Mouse (Mus musculus): Measurements from ENCODE around the gene Gm17606. TPM values are rescaled to one million over a fixed set of nuclear protein-coding genes. Genes with fewer than 3 reads are reported as not detected.

The Gm17606 gene
- not detected in 2 replicates for polyA plus RNA-seq (2014; fragmentation: Nextera tagmentation; extraction: Ambion mirVana)

- Histone ChIP-seq H3K36me3 (ENCODE audit: insufficient read depth) (peaks cover 74% of the 10 kb centered on the region), H3K27me3 (ENCODE audit: insufficient read depth, low read length) (no peaks in the 10 kb centered on the region), H3K4me1 (ENCODE audit: insufficient read depth) (peaks cover 5% of the 10 kb centered on the region), H3K4me3 (ENCODE audit: low read depth, low read length) (peak within 1 kb of the TSS; percentile 73), H3K9ac (peak within 1 kb of the TSS; percentile 83), H3K4me2 (peak within 1 kb of the TSS; percentile 100), H3K9me3 (ENCODE audit: low read depth, low read length) (no peaks in the 10 kb centered on the region), H3K27ac (ENCODE audit: low read depth) (peak within 1 kb of the TSS; percentile 80; the same call in 1 of the 2 replicates)
- no peak for TF ChIP-seq CTCF (IDR thresholded peaks at IDR 0.05; ENCODE audit: low read depth)
- DNase-seq: no peak
- under 1% methylated on average over 28 of the region's 28 CpGs for WGBS
- ATAC-seq (ENCODE audit: insufficient read depth): peak; percentile 19; the same call in 1 of the 2 replicates
These were observed at the start of gene Gm17606 for GRCm38 (mm10) chr14:54640946-54641304. TSS of gene Gm17606 (plus strand) at chr14:54640952.

GRCm38 (mm10) chr14:54591056-54591455 lies 49.7 kb upstream of the Gm17606 start:
- H3K36me3 ChIP-seq (ENCODE audit: insufficient read depth): peaks cover 27% of the 10 kb centered on the region
- H3K9me3 ChIP-seq (ENCODE audit: low read depth, low read length): no peaks in the 10 kb centered on the region
- ATAC-seq (ENCODE audit: insufficient read depth) (no peak), DNase-seq (no peak)
- H3K27me3 ChIP-seq (ENCODE audit: insufficient read depth, low read length): no peaks in the 10 kb centered on the region
- H3K9ac ChIP-seq: no peak overlapping the region
- 90% methylated on average over 16 of the region's 16 CpGs for WGBS
- H3K4me3 ChIP-seq (ENCODE audit: low read depth, low read length): no peak overlapping the region
- H3K27ac ChIP-seq (ENCODE audit: low read depth): no peak overlapping the region
- H3K4me1 ChIP-seq (ENCODE audit: insufficient read depth): no peaks in the 10 kb centered on the region
- H3K4me2 ChIP-seq: no peak overlapping the region
- no peak for TF ChIP-seq CTCF (IDR thresholded peaks at IDR 0.05; ENCODE audit: low read depth)

GRCm38 (mm10) chr14:54592319-54592934 lies 48.3 kb upstream of the Gm17606 start:
- Histone ChIP-seq H3K27ac (ENCODE audit: low read depth) (peak overlapping the region; percentile 54; the same call in 1 of the 2 replicates), H3K4me1 (ENCODE audit: insufficient read depth) (no peaks in the 10 kb centered on the region), H3K9me3 (ENCODE audit: low read depth, low read length) (no peaks in the 10 kb centered on the region), H3K27me3 (ENCODE audit: insufficient read depth, low read length) (no peaks in the 10 kb centered on the region), H3K4me2 (no peak overlapping the region), H3K36me3 (ENCODE audit: insufficient read depth) (peaks cover 27% of the 10 kb centered on the region), H3K4me3 (ENCODE audit: low read depth, low read length) (no peak overlapping the region), H3K9ac (no peak overlapping the region)
- DNase-seq: peak; percentile 33
- peak; percentile 58; the same call in 1 of the 2 replicates for ATAC-seq (ENCODE audit: insufficient read depth)
- no peak for TF ChIP-seq CTCF (IDR thresholded peaks at IDR 0.05; ENCODE audit: low read depth)
- 55% methylated on average over 10 of the region's 10 CpGs for WGBS

- WGBS: 83% methylated on average over 3 of the region's 3 CpGs
- H3K4me3 ChIP-seq (ENCODE audit: low read depth, low read length): no peak overlapping the region
- DNase-seq: no peak
- no peak overlapping the region for H3K4me2 ChIP-seq
- no peaks in the 10 kb centered on the region for H3K4me1 ChIP-seq (ENCODE audit: insufficient read depth)
- peak; percentile 40 for TF ChIP-seq CTCF (IDR thresholded peaks at IDR 0.05; ENCODE audit: low read depth)
- no peaks in the 10 kb centered on the region for H3K9me3 ChIP-seq (ENCODE audit: low read depth, low read length)
- no peak overlapping the region for H3K9ac ChIP-seq
- peaks cover 27% of the 10 kb centered on the region for H3K36me3 ChIP-seq (ENCODE audit: insufficient read depth)
- ATAC-seq (ENCODE audit: insufficient read depth): no peak
- H3K27ac ChIP-seq (ENCODE audit: low read depth): no peak overlapping the region
- H3K27me3 ChIP-seq (ENCODE audit: insufficient read depth, low read length): no peaks in the 10 kb centered on the region
These were observed 46.7 kb upstream of the Gm17606 start for GRCm38 (mm10) chr14:54594055-54594454.

- H3K9ac ChIP-seq: no peak overlapping the region
- ATAC-seq (ENCODE audit: insufficient read depth): no peak
- 64% methylated on average over 28 of the region's 28 CpGs for WGBS
- no peak overlapping the region for H3K4me3 ChIP-seq (ENCODE audit: low read depth, low read length)
- DNase-seq: no peak
- H3K36me3 ChIP-seq (ENCODE audit: insufficient read depth): peaks cover 27% of the 10 kb centered on the region
- TF ChIP-seq CTCF (IDR thresholded peaks at IDR 0.05; ENCODE audit: low read depth): no peak
- no peaks in the 10 kb centered on the region for H3K27me3 ChIP-seq (ENCODE audit: insufficient read depth, low read length)
- no peak overlapping the region for H3K27ac ChIP-seq (ENCODE audit: low read depth)
- H3K9me3 ChIP-seq (ENCODE audit: low read depth, low read length): no peaks in the 10 kb centered on the region
- H3K4me1 ChIP-seq (ENCODE audit: insufficient read depth): no peaks in the 10 kb centered on the region
- H3K4me2 ChIP-seq: no peak overlapping the region
These were observed 45.9 kb upstream of the Gm17606 start for GRCm38 (mm10) chr14:54594631-54595414.

- no peaks in the 10 kb centered on the region for H3K27me3 ChIP-seq (ENCODE audit: insufficient read depth, low read length)
- no peak for ATAC-seq (ENCODE audit: insufficient read depth)
- H3K36me3 ChIP-seq (ENCODE audit: insufficient read depth): peaks cover 15% of the 10 kb centered on the region; the same call in 1 of the 2 replicates
These were observed 43.7 kb upstream of the Gm17606 start for GRCm38 (mm10) chr14:54597084-54597483.

GRCm38 (mm10) chr14:54601601-54602000 lies 39.2 kb upstream of the Gm17606 start:
- TF ChIP-seq CTCF (IDR thresholded peaks at IDR 0.05; ENCODE audit: low read depth): no peak
- DNase-seq (no peak), ATAC-seq (ENCODE audit: insufficient read depth) (no peak)
- H3K27ac ChIP-seq (ENCODE audit: low read depth): no peak overlapping the region
- H3K4me3 ChIP-seq (ENCODE audit: low read depth, low read length): no peak overlapping the region
- no peaks in the 10 kb centered on the region for H3K27me3 ChIP-seq (ENCODE audit: insufficient read depth, low read length)
- H3K4me1 ChIP-seq (ENCODE audit: insufficient read depth): peaks cover 10% of the 10 kb centered on the region
- H3K4me2 ChIP-seq: no peak overlapping the region
- no peaks in the 10 kb centered on the region for H3K9me3 ChIP-seq (ENCODE audit: low read depth, low read length)
- WGBS: 22% methylated on average over 2 of the region's 2 CpGs
- H3K36me3 ChIP-seq (ENCODE audit: insufficient read depth): no peaks in the 10 kb centered on the region
- H3K9ac ChIP-seq: no peak overlapping the region

More at GRCm38 (mm10) chr14:54597084-54597483, 43.7 kb upstream of the Gm17606 start:
- Histone ChIP-seq H3K4me3 (ENCODE audit: low read depth, low read length) (no peak overlapping the region), H3K9me3 (ENCODE audit: low read depth, low read length) (no peaks in the 10 kb centered on the region), H3K4me1 (ENCODE audit: insufficient read depth) (no peaks in the 10 kb centered on the region), H3K9ac (no peak overlapping the region), H3K27ac (ENCODE audit: low read depth) (no peak overlapping the region), H3K4me2 (no peak overlapping the region)
- 75% methylated on average over 7 of the region's 7 CpGs for WGBS
- TF ChIP-seq CTCF (IDR thresholded peaks at IDR 0.05; ENCODE audit: low read depth): peak; percentile 59
- no peak for DNase-seq

All from lung, embryonic 14.5 days (tissue).